Mouse (Mus musculus): ENCODE measurements around the gene Slc2a9.

Gene Slc2a9

GRCm38 (mm10) chr5:38372369-38372768 lies 130.6 kb downstream of the Slc2a9 start:
- peak; percentile 24 for DNase-seq (ENCODE audit: low spot score)

- DNase-seq (ENCODE audit: low spot score), result no peak
Measured at GRCm38 (mm10) chr5:38371308-38371707, 131.6 kb downstream of the Slc2a9 start.

- DNase-seq (ENCODE audit: low spot score), result peak; percentile 57
Measured at GRCm38 (mm10) chr5:38366650-38367470, 136.1 kb downstream of the Slc2a9 start.

- no peak for DNase-seq (ENCODE audit: low spot score)
Measured at GRCm38 (mm10) chr5:38365521-38365920, 137.4 kb downstream of the Slc2a9 start.

GRCm38 (mm10) chr5:38364396-38364795 lies 138.5 kb downstream of the Slc2a9 start:
- DNase-seq (ENCODE audit: low spot score), result no peak

- no peak for DNase-seq (ENCODE audit: low spot score)
Measured at GRCm38 (mm10) chr5:38359716-38360115, 143.2 kb downstream of the Slc2a9 start.

- DNase-seq (ENCODE audit: low spot score), result no peak
Measured at GRCm38 (mm10) chr5:38356927-38357326, 146.0 kb downstream of the Slc2a9 start.

- DNase-seq (ENCODE audit: low spot score), result peak; percentile 77
Measured at GRCm38 (mm10) chr5:38350351-38350929, 152.5 kb downstream of the Slc2a9 start.

- DNase-seq (ENCODE audit: low spot score), result peak; percentile 50
Measured at GRCm38 (mm10) chr5:38346646-38347432, 156.1 kb downstream of the Slc2a9 start.

GRCm38 (mm10) chr5:38343101-38343500 lies 159.8 kb downstream of the Slc2a9 start:
- no peak for DNase-seq (ENCODE audit: low spot score)

- DNase-seq (ENCODE audit: low spot score), result no peak
Measured at GRCm38 (mm10) chr5:38334582-38334981, 168.4 kb downstream of the Slc2a9 start.

- DNase-seq (ENCODE audit: low spot score), result no peak
Measured at GRCm38 (mm10) chr5:38333381-38333780, 169.6 kb downstream of the Slc2a9 start.

GRCm38 (mm10) chr5:38318966-38319786 lies 183.8 kb downstream of the Slc2a9 start, which contains the start of gene Drd5:
TSS of gene Drd5 (plus strand) at chr5:38319367.
- DNase-seq (ENCODE audit: low spot score), result peak; percentile 36

- DNase-seq (ENCODE audit: low spot score), result no peak
Measured at GRCm38 (mm10) chr5:38309795-38310194, 193.1 kb downstream of the Slc2a9 start.

GRCm38 (mm10) chr5:38308873-38309272 lies 194.1 kb downstream of the Slc2a9 start:
- DNase-seq (ENCODE audit: low spot score), result peak; percentile 82

GRCm38 (mm10) chr5:38307255-38308101 lies 195.5 kb downstream of the Slc2a9 start:
- DNase-seq (ENCODE audit: low spot score), result peak; percentile 94

- no peak for DNase-seq (ENCODE audit: low spot score)
Measured at GRCm38 (mm10) chr5:38305241-38305640, 197.7 kb downstream of the Slc2a9 start.

- DNase-seq (ENCODE audit: low spot score), result peak; percentile 15
Measured at GRCm38 (mm10) chr5:38302651-38303050, 200.3 kb downstream of the Slc2a9 start.

- no peak for DNase-seq (ENCODE audit: low spot score)
Measured at GRCm38 (mm10) chr5:38301761-38302411, 201.1 kb downstream of the Slc2a9 start.
